Mouse (Mus musculus): ENCODE measurements at regions not wholly inside any gene's neighbourhood (a gene's known extent, or its start where the extent isn't known, plus 50 kb on each side); places are given as distances from the start of the nearest gene placed in this dataset.

GRCm38 (mm10) chr9:99800076-99800475 is 75.9 kb downstream of the Sox14 start:
- peak overlapping the region; percentile 70 for H3K27ac ChIP-seq (ENCODE audit: low read depth, low read length)
- peaks cover 5% of the 10 kb centered on the region for H3K27me3 ChIP-seq (ENCODE audit: control insufficient read depth, insufficient read depth, low read length)
- peak; percentile 94 for DNase-seq (ENCODE audit: low spot score, missing footprints)
- no peaks in the 10 kb centered on the region for H3K36me3 ChIP-seq (ENCODE audit: control insufficient read depth, insufficient read depth, low read length)
- H3K4me3 ChIP-seq (ENCODE audit: low read depth, low read length), result peak overlapping the region; percentile 21
- peak overlapping the region; percentile 10; the same call in 1 of the 2 replicates for H3K9ac ChIP-seq (ENCODE audit: low read length)
- no peaks in the 10 kb centered on the region for H3K9me3 ChIP-seq (ENCODE audit: control insufficient read depth, low read length)
- ATAC-seq (ENCODE audit: low FRiP score), result no peak
- H3K4me1 ChIP-seq (ENCODE audit: control insufficient read depth, insufficient read depth, low read length), result peaks cover 34% of the 10 kb centered on the region
- under 1% methylated on average over 13 of the region's 13 CpGs for WGBS
- peak overlapping the region; percentile 50 for H3K4me2 ChIP-seq

DNA sequence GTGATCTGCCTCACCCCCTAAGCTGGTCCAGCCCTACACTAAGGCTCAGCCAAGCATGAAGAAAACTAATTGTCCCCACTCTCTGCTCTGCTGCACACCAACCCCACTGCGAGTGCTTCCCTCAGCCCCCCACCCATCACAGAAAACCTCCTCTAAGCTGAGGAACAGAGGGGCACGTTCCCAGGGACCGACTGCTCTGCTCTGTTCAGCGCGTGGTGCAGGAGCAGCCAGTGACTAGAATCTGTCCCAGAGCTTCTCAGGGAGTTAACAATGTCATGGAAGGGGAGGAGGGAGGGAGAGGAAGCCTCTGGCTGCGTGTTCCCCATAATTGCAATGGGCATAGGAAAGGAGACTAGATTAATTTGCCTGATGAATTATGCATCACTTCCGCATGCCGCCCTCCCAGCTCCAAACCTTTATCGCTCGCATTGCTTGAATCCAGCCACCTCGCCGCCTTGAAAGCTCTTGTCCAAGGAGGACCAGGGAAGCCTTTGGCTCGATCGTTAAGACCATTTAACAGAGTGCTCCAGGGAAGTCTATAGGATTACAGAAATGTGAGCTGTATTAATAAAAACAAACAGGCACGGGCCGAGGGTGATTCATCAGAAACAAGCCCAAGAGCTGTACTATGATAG is 76.5 kb downstream of the Sox14 start:
- H3K27me3 ChIP-seq (ENCODE audit: control insufficient read depth, insufficient read depth, low read length), result peaks cover 5% of the 10 kb centered on the region
- H3K27ac ChIP-seq (ENCODE audit: low read depth, low read length), result peak overlapping the region; percentile 70; the same call in 1 of the 2 replicates
- H3K9me3 ChIP-seq (ENCODE audit: control insufficient read depth, low read length), result no peaks in the 10 kb centered on the region
- peak overlapping the region; percentile 10; the same call in 1 of the 2 replicates for H3K9ac ChIP-seq (ENCODE audit: low read length)
- H3K4me1 ChIP-seq (ENCODE audit: control insufficient read depth, insufficient read depth, low read length), result peaks cover 34% of the 10 kb centered on the region
- peak overlapping the region; percentile 21 for H3K4me3 ChIP-seq (ENCODE audit: low read depth, low read length)
- peak overlapping the region; percentile 50 for H3K4me2 ChIP-seq
- 2% methylated on average over 16 of the region's 16 CpGs for WGBS
- ATAC-seq (ENCODE audit: low FRiP score) (peak; percentile 95), DNase-seq (ENCODE audit: low spot score, missing footprints) (peak; percentile 96)
- no peaks in the 10 kb centered on the region for H3K36me3 ChIP-seq (ENCODE audit: control insufficient read depth, insufficient read depth, low read length)

DNA sequence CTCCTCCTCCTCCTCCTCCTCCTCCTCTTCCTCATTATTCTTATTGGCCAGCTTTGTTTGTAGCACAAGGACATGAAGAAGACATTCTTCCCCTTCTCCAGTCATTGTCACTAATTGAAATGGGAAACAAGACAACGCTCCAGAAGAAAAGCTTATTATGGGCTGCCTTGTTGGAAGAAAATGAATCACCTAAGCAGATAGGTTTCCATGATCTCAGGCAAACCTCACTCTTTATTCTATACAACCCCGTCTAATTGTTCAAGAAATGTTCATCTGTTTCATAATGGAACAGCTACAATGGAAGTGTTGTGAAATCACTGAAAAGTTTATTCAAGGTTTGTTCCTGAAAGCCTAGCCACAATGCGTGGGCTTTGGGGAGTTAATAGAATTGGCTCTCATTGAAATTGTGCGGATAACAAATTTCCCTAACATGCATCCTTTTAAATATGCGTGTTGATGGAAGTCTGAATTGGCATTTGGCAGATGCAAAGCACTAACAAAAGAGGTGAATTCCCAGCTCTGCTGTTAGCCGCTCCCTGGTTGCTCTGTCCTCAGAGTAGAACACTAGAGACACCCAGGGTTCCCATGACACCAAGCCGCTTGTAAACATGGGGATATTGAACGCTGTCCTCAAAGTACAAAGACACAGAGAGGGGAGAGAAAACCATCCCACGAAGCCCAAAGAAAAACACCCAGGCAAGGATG is 78.8 kb downstream of the Sox14 start:
- H3K27me3 ChIP-seq (ENCODE audit: control insufficient read depth, insufficient read depth, low read length), result peaks cover 7% of the 10 kb centered on the region; the same call in 1 of the 2 replicates
- H3K9ac ChIP-seq (ENCODE audit: low read length), result no peak overlapping the region
- peaks cover 34% of the 10 kb centered on the region for H3K4me1 ChIP-seq (ENCODE audit: control insufficient read depth, insufficient read depth, low read length)
- no peak overlapping the region for H3K4me3 ChIP-seq (ENCODE audit: low read depth, low read length)
- H3K4me2 ChIP-seq, result no peak overlapping the region
- H3K27ac ChIP-seq (ENCODE audit: low read depth, low read length), result 0 out of 2 replicates have a peak overlapping the region, but pooled peaks have one; percentile 5
- 17% methylated on average over 9 of the region's 9 CpGs for WGBS
- H3K36me3 ChIP-seq (ENCODE audit: control insufficient read depth, insufficient read depth, low read length), result no peaks in the 10 kb centered on the region
- no peaks in the 10 kb centered on the region for H3K9me3 ChIP-seq (ENCODE audit: control insufficient read depth, low read length)
- DNase-seq (ENCODE audit: low spot score, missing footprints) (peak; percentile 92), ATAC-seq (ENCODE audit: low FRiP score) (no peak)

- H3K27me3 ChIP-seq (ENCODE audit: control insufficient read depth, insufficient read depth, low read length), result peaks cover 7% of the 10 kb centered on the region; the same call in 1 of the 2 replicates
- no peaks in the 10 kb centered on the region for H3K9me3 ChIP-seq (ENCODE audit: control insufficient read depth, low read length)
- no peaks in the 10 kb centered on the region for H3K36me3 ChIP-seq (ENCODE audit: control insufficient read depth, insufficient read depth, low read length)
- H3K27ac ChIP-seq (ENCODE audit: low read depth, low read length), result no peak overlapping the region
- DNase-seq (ENCODE audit: low spot score, missing footprints) (no peak), ATAC-seq (ENCODE audit: low FRiP score) (no peak)
- peaks cover 12% of the 10 kb centered on the region for H3K4me1 ChIP-seq (ENCODE audit: control insufficient read depth, insufficient read depth, low read length)
- H3K9ac ChIP-seq (ENCODE audit: low read length), result no peak overlapping the region
- WGBS, result 88% methylated on average over 7 of the region's 7 CpGs
- H3K4me3 ChIP-seq (ENCODE audit: low read depth, low read length), result no peak overlapping the region
- H3K4me2 ChIP-seq, result no peak overlapping the region
Measured at GRCm38 (mm10) chr9:99792700-99793099, 75.6 kb upstream of the Cldn18 start.

DNA sequence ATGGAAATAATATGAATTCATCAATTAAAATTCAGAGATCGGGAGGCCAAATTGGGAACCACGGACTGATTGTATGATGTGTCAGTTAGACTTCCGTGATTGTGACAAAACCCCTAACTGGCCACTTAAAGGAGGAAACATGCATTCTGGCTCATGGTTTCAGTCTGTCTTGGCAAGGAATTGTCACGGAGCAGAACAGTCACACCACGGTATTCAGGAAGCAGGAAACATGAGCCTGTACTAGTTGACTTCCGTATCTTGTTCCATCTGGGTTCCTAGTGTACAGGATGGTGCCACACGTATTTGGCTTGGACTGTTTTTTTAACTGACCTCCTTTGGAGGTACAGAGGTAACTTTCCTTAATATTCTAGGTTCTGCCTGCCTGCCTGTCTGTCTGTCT is 69.8 kb upstream of the Cldn18 start:
- Histone ChIP-seq H3K9me3 (ENCODE audit: control insufficient read depth, low read length) (no peaks in the 10 kb centered on the region), H3K36me3 (ENCODE audit: control insufficient read depth, insufficient read depth, low read length) (no peaks in the 10 kb centered on the region), H3K4me1 (ENCODE audit: control insufficient read depth, insufficient read depth, low read length) (no peaks in the 10 kb centered on the region), H3K4me3 (ENCODE audit: low read depth, low read length) (no peak overlapping the region), H3K9ac (ENCODE audit: low read length) (no peak overlapping the region), H3K4me2 (no peak overlapping the region), H3K27me3 (ENCODE audit: control insufficient read depth, insufficient read depth, low read length) (no peaks in the 10 kb centered on the region), H3K27ac (ENCODE audit: low read depth, low read length) (no peak overlapping the region)
- ATAC-seq (ENCODE audit: low FRiP score) (no peak), DNase-seq (ENCODE audit: low spot score, missing footprints) (no peak)
- 85% methylated on average over 7 of the region's 7 CpGs for WGBS

DNA sequence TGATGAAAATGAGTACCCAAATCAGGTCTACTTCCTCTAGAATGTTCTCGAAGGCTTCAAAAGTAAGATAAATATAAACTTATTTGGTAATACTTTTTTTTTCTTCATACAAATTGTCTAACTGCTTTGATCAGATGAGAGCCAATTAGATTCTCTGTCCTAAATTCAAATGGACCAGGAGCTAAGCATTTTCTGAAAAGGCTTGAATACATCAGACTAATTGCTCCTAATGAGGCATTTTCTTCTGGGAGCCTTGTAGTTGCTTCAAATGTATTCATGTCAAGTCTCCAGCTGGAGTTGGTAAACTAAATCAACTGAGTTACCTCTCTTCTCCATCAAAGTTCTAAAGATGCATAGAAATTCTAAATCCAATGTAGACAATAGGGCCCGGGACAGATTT is 66.1 kb upstream of the Cldn18 start:
- 66% methylated on average over 2 of the region's 2 CpGs for WGBS
- Histone ChIP-seq H3K4me1 (ENCODE audit: control insufficient read depth, insufficient read depth, low read length) (no peaks in the 10 kb centered on the region), H3K9me3 (ENCODE audit: control insufficient read depth, low read length) (no peaks in the 10 kb centered on the region), H3K36me3 (ENCODE audit: control insufficient read depth, insufficient read depth, low read length) (no peaks in the 10 kb centered on the region), H3K9ac (ENCODE audit: low read length) (no peak overlapping the region), H3K4me3 (ENCODE audit: low read depth, low read length) (no peak overlapping the region), H3K4me2 (no peak overlapping the region), H3K27ac (ENCODE audit: low read depth, low read length) (no peak overlapping the region), H3K27me3 (ENCODE audit: control insufficient read depth, insufficient read depth, low read length) (no peaks in the 10 kb centered on the region)
- no peak for ATAC-seq (ENCODE audit: low FRiP score)
- no peak for DNase-seq (ENCODE audit: low spot score, missing footprints)

- no peaks in the 10 kb centered on the region for H3K4me1 ChIP-seq (ENCODE audit: control insufficient read depth, insufficient read depth, low read length)
- 53% methylated on average over 7 of the region's 7 CpGs for WGBS
- H3K4me3 ChIP-seq (ENCODE audit: low read depth, low read length), result no peak overlapping the region
- H3K9me3 ChIP-seq (ENCODE audit: control insufficient read depth, low read length), result no peaks in the 10 kb centered on the region
- no peak overlapping the region for H3K9ac ChIP-seq (ENCODE audit: low read length)
- H3K27me3 ChIP-seq (ENCODE audit: control insufficient read depth, insufficient read depth, low read length), result no peaks in the 10 kb centered on the region
- H3K4me2 ChIP-seq, result no peak overlapping the region
- DNase-seq (ENCODE audit: low spot score, missing footprints) (no peak), ATAC-seq (ENCODE audit: low FRiP score) (no peak)
- H3K27ac ChIP-seq (ENCODE audit: low read depth, low read length), result no peak overlapping the region
- no peaks in the 10 kb centered on the region for H3K36me3 ChIP-seq (ENCODE audit: control insufficient read depth, insufficient read depth, low read length)
Measured at GRCm38 (mm10) chr9:99782364-99783119, 65.5 kb upstream of the Cldn18 start.

DNA sequence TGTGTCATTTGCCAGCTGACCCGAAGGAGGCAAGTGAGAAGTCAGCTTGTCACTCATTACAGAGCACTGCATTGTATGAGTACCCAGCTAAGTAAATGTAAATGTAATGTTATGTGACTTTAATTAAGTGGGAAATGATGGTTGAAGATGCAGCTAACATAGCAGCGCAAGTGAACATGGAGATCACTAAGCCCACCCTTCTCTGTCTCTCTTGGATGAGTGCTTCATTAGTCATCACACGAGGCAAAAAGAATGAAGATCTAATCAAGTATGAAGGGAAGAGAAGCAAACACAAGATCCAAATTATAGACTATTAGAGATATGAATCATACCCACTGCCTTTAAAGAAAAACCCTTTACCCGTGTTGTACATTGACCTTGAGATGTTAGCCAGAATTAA is 61.8 kb upstream of the Cldn18 start:
- Histone ChIP-seq H3K36me3 (ENCODE audit: control insufficient read depth, insufficient read depth, low read length) (no peaks in the 10 kb centered on the region), H3K4me1 (ENCODE audit: control insufficient read depth, insufficient read depth, low read length) (no peaks in the 10 kb centered on the region), H3K9ac (ENCODE audit: low read length) (no peak overlapping the region), H3K4me2 (no peak overlapping the region), H3K9me3 (ENCODE audit: control insufficient read depth, low read length) (no peaks in the 10 kb centered on the region), H3K4me3 (ENCODE audit: low read depth, low read length) (no peak overlapping the region), H3K27ac (ENCODE audit: low read depth, low read length) (no peak overlapping the region), H3K27me3 (ENCODE audit: control insufficient read depth, insufficient read depth, low read length) (no peaks in the 10 kb centered on the region)
- WGBS, result 91% methylated on average over 4 of the region's 4 CpGs
- peak; percentile 59 for DNase-seq (ENCODE audit: low spot score, missing footprints)
- no peak for ATAC-seq (ENCODE audit: low FRiP score)

GRCm38 (mm10) chr9:99770696-99771095 is 53.6 kb upstream of the Cldn18 start:
- 6% methylated on average over 10 of the region's 10 CpGs for WGBS
- no peak overlapping the region for H3K4me3 ChIP-seq (ENCODE audit: low read depth, low read length)
- DNase-seq (ENCODE audit: low spot score, missing footprints) (peak; percentile 89), ATAC-seq (ENCODE audit: low FRiP score) (no peak)
- H3K4me2 ChIP-seq, result peak overlapping the region; percentile 30; the same call in 1 of the 2 replicates
- peak overlapping the region; percentile 18; the same call in 1 of the 2 replicates for H3K9ac ChIP-seq (ENCODE audit: low read length)
- peaks cover 5% of the 10 kb centered on the region for H3K4me1 ChIP-seq (ENCODE audit: control insufficient read depth, insufficient read depth, low read length)
- H3K27me3 ChIP-seq (ENCODE audit: control insufficient read depth, insufficient read depth, low read length), result no peaks in the 10 kb centered on the region
- H3K9me3 ChIP-seq (ENCODE audit: control insufficient read depth, low read length), result no peaks in the 10 kb centered on the region
- no peaks in the 10 kb centered on the region for H3K36me3 ChIP-seq (ENCODE audit: control insufficient read depth, insufficient read depth, low read length)
- no peak overlapping the region for H3K27ac ChIP-seq (ENCODE audit: low read depth, low read length)
